In genomic region chr2:3430956-3431355, GRCm38 (mm10) we compare ENCODE assay signal across 37 mouse cellular contexts. TPM values are rescaled to one million over a fixed set of nuclear protein-coding genes. Genes with fewer than 3 reads are reported as not detected.
DNase-seq lines count a peak whose midpoint lies in the region; ATAC-seq lines count a peak whose summit lies in the region.
"Had no signal": no experiment of that assay in that cellular context is flagged by ENCODE, and none has a peak within 500 bp of the region (broad histone marks: within the 10 kb centered on the region; RNA-seq: fewer than 3 reads in every experiment).

No protein-coding gene starts in this region.

- no peaks in the 10 kb centered on the region for H3K27me3 ChIP-seq in embryonic facial prominence, embryonic 10.5 days (replicated peaks; ENCODE audit: low read depth, poor library complexity, severe bottlenecking)
- no peaks in the 10 kb centered on the region for H3K27me3 ChIP-seq in embryonic facial prominence, embryonic 14.5 days (replicated peaks; ENCODE audit: control insufficient read depth, insufficient read depth, low read length)
- H3K27me3 ChIP-seq in midbrain, embryonic 16.5 days (ENCODE audit: control insufficient read depth, insufficient read depth, low read depth, low read length): no peaks in the 10 kb centered on the region
- H3K27me3 ChIP-seq in forebrain, embryonic 15.5 days: no peaks in the 10 kb centered on the region
- H3K27me3 ChIP-seq: embryonic facial prominence, embryonic 13.5 days; hindbrain, embryonic 12.5 days; intestine, embryonic 15.5 days; midbrain, embryonic 12.5 days had no signal

- no peak overlapping the region for H3K9ac ChIP-seq in embryonic facial prominence, embryonic 14.5 days (ENCODE audit: low read depth, low read length)
- no peak overlapping the region for H3K9ac ChIP-seq in midbrain, embryonic 16.5 days (ENCODE audit: low read depth, low read length)
- H3K9ac ChIP-seq in forebrain, embryonic 15.5 days (replicated peaks): no peak overlapping the region
- H3K9ac ChIP-seq: embryonic facial prominence, embryonic 13.5 days; forebrain, postnatal 0 days; hindbrain, embryonic 12.5 days; intestine, embryonic 15.5 days; liver, embryonic 14.5 days; midbrain, embryonic 12.5 days had no signal

- no peak overlapping the region for H3K4me3 ChIP-seq in embryonic facial prominence, embryonic 10.5 days
- H3K4me3 ChIP-seq in embryonic facial prominence, embryonic 14.5 days (ENCODE audit: low read depth, low read length): no peak overlapping the region
- H3K4me3 ChIP-seq in midbrain, embryonic 16.5 days (ENCODE audit: low read depth, low read length): no peak overlapping the region
- H3K4me3 ChIP-seq in forebrain, embryonic 15.5 days: no peak overlapping the region
- H3K4me3 ChIP-seq: embryonic facial prominence, embryonic 13.5 days; erythroblast, embryonic 14.5 days; hindbrain, embryonic 12.5 days; intestine, embryonic 15.5 days; layer of hippocampus, adult 2 months; left cerebral cortex, adult 2 months; midbrain, embryonic 12.5 days had no signal

- 85% methylated on average over 9 of the region's 9 CpGs for WGBS in embryonic facial prominence, embryonic 10.5 days
- WGBS in embryonic facial prominence, embryonic 14.5 days: 58% methylated on average over 9 of the region's 9 CpGs
- WGBS in midbrain, embryonic 16.5 days: 91% methylated on average over 9 of the region's 9 CpGs
- WGBS in forebrain, embryonic 15.5 days: 95% methylated on average over 9 of the region's 9 CpGs

- no peaks in the 10 kb centered on the region for H3K9me3 ChIP-seq in embryonic facial prominence, embryonic 10.5 days
- H3K9me3 ChIP-seq in embryonic facial prominence, embryonic 14.5 days (ENCODE audit: control insufficient read depth, low read length): no peaks in the 10 kb centered on the region
- H3K9me3 ChIP-seq in midbrain, embryonic 16.5 days (replicated peaks; ENCODE audit: control insufficient read depth, low read length, poor library complexity, severe bottlenecking): no peaks in the 10 kb centered on the region
- no peaks in the 10 kb centered on the region for H3K9me3 ChIP-seq in forebrain, embryonic 15.5 days
- H3K9me3 ChIP-seq: embryonic facial prominence, embryonic 13.5 days; hindbrain, embryonic 12.5 days; intestine, embryonic 15.5 days; midbrain, embryonic 12.5 days had no signal

- peak; percentile 16 for DNase-seq in embryonic facial prominence, embryonic 10.5 days (ENCODE audit: low spot score)
- DNase-seq in embryonic facial prominence, embryonic 14.5 days (ENCODE audit: low spot score): peak; percentile 48
- peak; percentile 67 to 80 for DNase-seq in thymus, adult 18-20 months
- peak; percentile 72 for DNase-seq in thymus, postnatal 25 days
- no peak for DNase-seq in gastrocnemius, adult 8-10 months (ENCODE audit: low spot score in 2 of 2)
- DNase-seq: adrenal gland, adult 2 months; cerebellum, adult 8-10 months; cerebellum, postnatal 36 days; forebrain, postnatal 0 days; heart, postnatal 36 days; kidney, adult 2 months; kidney, postnatal 36 days; liver; lung, adult 2 months; lung, postnatal 10 days had no signal

- ATAC-seq in embryonic facial prominence, embryonic 14.5 days (ENCODE audit: low read depth): peak; percentile 75
- ATAC-seq in midbrain, embryonic 16.5 days: no peak
- ATAC-seq in forebrain, embryonic 15.5 days (replicated peaks): no peak
- ATAC-seq: CD4-positive, CD25-positive, alpha-beta regulatory T cell, adult 4 months; forebrain, postnatal 0 days; hindbrain, postnatal 0 days; intestine, embryonic 15.5 days had no signal

- no peak overlapping the region for H3K4me2 ChIP-seq in embryonic facial prominence, embryonic 14.5 days (ENCODE audit: low read depth, low read length)
- no peak overlapping the region for H3K4me2 ChIP-seq in midbrain, embryonic 16.5 days (ENCODE audit: low read length)
- no peak overlapping the region for H3K4me2 ChIP-seq in forebrain, embryonic 15.5 days (replicated peaks)
- H3K4me2 ChIP-seq: embryonic facial prominence, embryonic 13.5 days; hindbrain, embryonic 12.5 days; intestine, embryonic 15.5 days; midbrain, embryonic 12.5 days had no signal

- H3K36me3 ChIP-seq in embryonic facial prominence, embryonic 10.5 days (replicated peaks): no peaks in the 10 kb centered on the region; the same call in 1 of the 2 replicates
- H3K36me3 ChIP-seq in embryonic facial prominence, embryonic 14.5 days (ENCODE audit: control insufficient read depth, insufficient read depth, low read length): no peaks in the 10 kb centered on the region
- peaks cover 6% of the 10 kb centered on the region for H3K36me3 ChIP-seq in midbrain, embryonic 16.5 days (ENCODE audit: control insufficient read depth, insufficient read depth, low read length)
- H3K36me3 ChIP-seq in forebrain, embryonic 15.5 days: peaks cover 4% of the 10 kb centered on the region
- H3K36me3 ChIP-seq: intestine, embryonic 15.5 days had no signal

- H3K4me1 ChIP-seq in embryonic facial prominence, embryonic 10.5 days: no peaks in the 10 kb centered on the region
- no peaks in the 10 kb centered on the region for H3K4me1 ChIP-seq in embryonic facial prominence, embryonic 14.5 days (ENCODE audit: control insufficient read depth, insufficient read depth, low read length)
- H3K4me1 ChIP-seq in midbrain, embryonic 16.5 days (ENCODE audit: control insufficient read depth, insufficient read depth, low read length): no peaks in the 10 kb centered on the region
- H3K4me1 ChIP-seq in forebrain, embryonic 15.5 days: no peaks in the 10 kb centered on the region
- H3K4me1 ChIP-seq: embryonic facial prominence, embryonic 13.5 days; hindbrain, embryonic 12.5 days; intestine, embryonic 15.5 days; midbrain, embryonic 12.5 days had no signal

- H3K27ac ChIP-seq in embryonic facial prominence, embryonic 10.5 days (replicated peaks): no peak overlapping the region
- H3K27ac ChIP-seq in embryonic facial prominence, embryonic 14.5 days (replicated peaks; ENCODE audit: low read depth, low read length): no peak overlapping the region
- H3K27ac ChIP-seq in midbrain, embryonic 16.5 days (ENCODE audit: low read length): no peak overlapping the region
- H3K27ac ChIP-seq in forebrain, embryonic 15.5 days (replicated peaks): no peak overlapping the region
- H3K27ac ChIP-seq: embryonic facial prominence, embryonic 13.5 days; hindbrain, embryonic 12.5 days; hindbrain, postnatal 0 days; intestine, embryonic 15.5 days; layer of hippocampus, adult 2 months; left cerebral cortex, adult 2 months; liver, embryonic 14.5 days; midbrain, embryonic 12.5 days had no signal

RNA-seq across cellular contexts. Expression of gene Dclre1c, which starts 7.0 kb away (rescaled TPM):
- 8.2 and 8.5 TPM in 2 replicates for polyA plus RNA-seq in embryonic facial prominence, embryonic 10.5 days (2016; fragmentation: Nextera tagmentation; extraction: Ambion mirVana)
- 5.9 and 6.1 TPM in 2 replicates for polyA plus RNA-seq in embryonic facial prominence, embryonic 14.5 days (2014; fragmentation: Nextera tagmentation; extraction: Ambion mirVana)
- polyA plus RNA-seq in midbrain, embryonic 16.5 days (2015; fragmentation: Nextera tagmentation; extraction: Ambion mirVana): 6.6 and 9.7 TPM in 2 replicates
- 8.7 and 9.9 TPM in 2 replicates for polyA plus RNA-seq in forebrain, embryonic 15.5 days (2015; fragmentation: Nextera tagmentation; extraction: Ambion mirVana)
- total RNA-seq in gastrocnemius, adult 8-10 months (2022): 1 to 10 TPM; 1.4 to 2.5 (median 2.1) TPM

RNA-seq across cellular contexts. Expression of gene Meig1, which starts 8.5 kb away (rescaled TPM):
- polyA plus RNA-seq in embryonic facial prominence, embryonic 10.5 days (2016; fragmentation: Nextera tagmentation; extraction: Ambion mirVana): 0.41 and 0.84 TPM in 2 replicates
- polyA plus RNA-seq in embryonic facial prominence, embryonic 14.5 days (2014; fragmentation: Nextera tagmentation; extraction: Ambion mirVana): 3.9 and 20.3 TPM in 2 replicates
- polyA plus RNA-seq in midbrain, embryonic 16.5 days (2015; fragmentation: Nextera tagmentation; extraction: Ambion mirVana): 8.8 and 9.4 TPM in 2 replicates
- polyA plus RNA-seq in forebrain, embryonic 15.5 days (2015; fragmentation: Nextera tagmentation; extraction: Ambion mirVana): 4.4 and 6.4 TPM in 2 replicates
- not detected for total RNA-seq in gastrocnemius, adult 8-10 months (2022)
- total RNA-seq: adrenal gland, adult 2 months; gastrocnemius, adult 18-20 months; gastrocnemius, postnatal 4 days had no signal
- polyA plus RNA-seq: adrenal gland, adult 2 months; CD4-positive, CD25-positive, alpha-beta regulatory T cell, adult 4 months; erythroblast, embryonic 14.5 days; heart, embryonic 14.5 days; intestine, embryonic 15.5 days; liver, embryonic 14.5 days; midbrain, embryonic 12.5 days had no signal

RNA-seq across cellular contexts. Expression of gene Olah, which starts 33.9 kb away (rescaled TPM):
- not detected in 2 replicates for polyA plus RNA-seq in embryonic facial prominence, embryonic 10.5 days (2016; fragmentation: Nextera tagmentation; extraction: Ambion mirVana)
- not detected in 2 replicates for polyA plus RNA-seq in embryonic facial prominence, embryonic 14.5 days (2014; fragmentation: Nextera tagmentation; extraction: Ambion mirVana)
- 0.13 and 0.14 TPM in 2 replicates for polyA plus RNA-seq in midbrain, embryonic 16.5 days (2015; fragmentation: Nextera tagmentation; extraction: Ambion mirVana)
- not detected in 2 replicates for polyA plus RNA-seq in forebrain, embryonic 15.5 days (2015; fragmentation: Nextera tagmentation; extraction: Ambion mirVana)
- total RNA-seq in gastrocnemius, adult 8-10 months (2022): not detected
- total RNA-seq: forebrain, postnatal 0 days; gastrocnemius, adult 18-20 months; gastrocnemius, postnatal 4 days; heart, adult 8-10 months; heart, postnatal 36 days; hindbrain, postnatal 0 days; layer of hippocampus, adult 2 months; layer of hippocampus, postnatal 14 days; left cerebral cortex, adult 2 months; monocyte, adult 5-6 weeks had no signal
- polyA plus RNA-seq: adrenal gland, adult 2 months; CD4-positive, CD25-positive, alpha-beta regulatory T cell, adult 4 months; embryonic facial prominence, embryonic 13.5 days; erythroblast, embryonic 14.5 days; forebrain, embryonic 11.5 days; heart, embryonic 14.5 days; hindbrain, embryonic 12.5 days; hindbrain, postnatal 0 days; intestine, embryonic 15.5 days; kidney, adult 2 months; kidney, embryonic 16.5 days; liver, embryonic 14.5 days; lung, adult 2 months; midbrain, embryonic 12.5 days; neural tube, embryonic 14.5 days; urinary bladder, adult 2 months had no signal

RNA-seq across cellular contexts. Expression of gene Suv39h2, which starts 43.9 kb away (rescaled TPM):
- polyA plus RNA-seq in embryonic facial prominence, embryonic 10.5 days (2016; fragmentation: Nextera tagmentation; extraction: Ambion mirVana): 37.1 and 37.6 TPM in 2 replicates
- 14.4 and 14.7 TPM in 2 replicates for polyA plus RNA-seq in embryonic facial prominence, embryonic 14.5 days (2014; fragmentation: Nextera tagmentation; extraction: Ambion mirVana)
- 6.0 and 6.5 TPM in 2 replicates for polyA plus RNA-seq in midbrain, embryonic 16.5 days (2015; fragmentation: Nextera tagmentation; extraction: Ambion mirVana)
- polyA plus RNA-seq in forebrain, embryonic 15.5 days (2015; fragmentation: Nextera tagmentation; extraction: Ambion mirVana): 16.6 and 17.1 TPM in 2 replicates
- total RNA-seq in gastrocnemius, adult 8-10 months (2022): 1 to 10 TPM in 1 of 4 experiments, under 1 TPM in 3; 0.59 to 1.4 (median 0.71) TPM

Comparison
In these comparisons a context has a peak if more than half of its experiments do, and no peak if none do; other contexts are left out.
1. DNase-seq: peak in embryonic facial prominence, embryonic 10.5 days (single experiment), embryonic facial prominence, embryonic 14.5 days (single experiment), thymus, adult 18-20 months (2 of 2) and thymus, postnatal 25 days (single experiment); none in gastrocnemius, adult 8-10 months (0 of 2).